Mouse (Mus musculus) A20 (cell line): ENCODE results near the gene Nbeal1.
"Not testable (repeated sequence)": the region's sequence is repeated elsewhere in the genome, so short reads cannot be mapped to it uniquely, and the experiment has no call there.

ENCODE experiments used
- DNase-seq: peaks from one replicate; pipeline ENCODE4 v3.0.0-alpha.2; 2011; ENCODE audit warnings: low read depth, low spot score

The Nbeal1 gene

GRCm38 (mm10) chr1:60179932-60180783 is at the start of gene Nbeal1:
TSS of gene Nbeal1 (plus strand) at chr1:60180599.
- peak; percentile 99 for DNase-seq

DNA sequence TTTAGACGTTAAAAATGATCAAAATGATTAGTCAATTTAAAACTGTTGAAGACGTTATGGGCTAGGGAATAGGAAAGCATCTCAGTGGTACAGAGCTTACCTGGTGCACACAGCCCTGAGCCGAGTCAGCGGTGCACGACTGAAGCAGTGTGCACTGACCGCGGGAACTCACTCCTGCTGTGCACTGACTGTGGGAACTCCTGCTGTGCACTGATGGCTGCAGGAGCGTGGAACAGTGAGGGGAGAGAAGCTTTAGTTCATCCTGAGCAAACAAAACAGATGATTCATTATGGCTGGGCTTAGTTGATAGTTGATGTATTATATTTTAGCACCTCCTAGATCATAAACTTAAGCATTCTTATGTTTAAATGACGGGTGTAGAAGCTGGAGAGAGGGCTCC is 43.1 kb upstream of the Nbeal1 start:
- peak; percentile 22 for DNase-seq

DNA sequence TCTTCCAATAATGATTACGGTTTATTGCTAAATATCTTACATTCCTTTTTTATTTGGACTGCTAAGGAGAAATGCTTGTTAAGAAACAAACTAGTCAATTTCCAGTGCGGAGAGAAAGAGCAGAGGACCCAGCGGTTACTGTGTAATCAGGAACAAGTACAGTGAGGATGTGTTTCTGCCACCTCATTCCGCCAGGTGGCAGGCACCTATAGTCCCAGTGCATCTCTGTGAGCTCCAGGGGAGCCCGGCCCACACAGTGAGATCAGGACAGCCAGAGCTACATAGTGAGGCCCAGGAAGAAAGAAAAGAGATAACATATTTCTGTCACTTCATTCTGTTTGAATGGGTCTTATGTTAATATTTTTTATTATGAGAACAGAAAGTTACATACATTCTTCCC is 27.7 kb upstream of the Nbeal1 start:
- DNase-seq = no peak

DNA sequence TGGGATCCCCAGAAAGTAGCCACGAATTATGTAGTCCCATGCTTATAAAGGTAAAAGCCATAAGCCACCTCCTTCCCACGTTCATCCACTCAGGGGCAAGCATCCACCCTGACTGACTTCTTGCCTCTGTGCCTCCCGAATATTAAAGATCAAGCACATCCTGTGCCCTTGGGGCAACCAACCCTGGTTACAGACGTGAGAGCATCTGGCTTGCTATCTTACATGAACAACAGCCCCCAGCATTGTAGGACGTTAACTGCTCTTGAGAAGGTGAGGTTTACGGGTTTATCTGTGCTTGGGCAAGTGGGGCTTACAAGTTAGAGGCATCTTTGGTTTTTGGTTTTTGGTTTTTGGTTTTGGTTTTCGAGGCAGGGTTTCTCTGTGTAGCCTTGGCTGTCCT is 23.7 kb upstream of the Nbeal1 start:
- DNase-seq = no peak

GRCm38 (mm10) chr1:60158411-60158810 is 22.0 kb upstream of the Nbeal1 start:
- peak; percentile 77 for DNase-seq

DNA sequence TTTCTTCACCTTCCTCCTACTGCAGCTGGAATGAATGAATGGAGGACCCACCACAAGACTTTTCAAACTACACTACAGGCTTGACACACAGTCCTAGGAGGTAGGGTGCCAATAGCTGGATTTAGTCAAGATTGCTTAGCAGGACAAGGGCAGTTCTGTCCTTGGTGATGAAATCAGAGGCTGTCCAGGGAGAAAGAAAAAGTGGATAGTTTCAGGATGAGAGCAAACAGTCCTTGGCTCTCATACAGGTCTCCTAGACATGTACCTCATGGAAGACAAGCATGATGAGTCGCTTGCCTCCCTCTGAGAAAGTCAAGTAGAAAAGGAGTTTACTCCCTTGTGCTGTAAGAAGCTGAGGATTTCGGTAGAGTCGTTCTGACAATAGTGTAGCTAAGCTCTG is 16.7 kb upstream of the Nbeal1 start:
- DNase-seq = no peak

DNA sequence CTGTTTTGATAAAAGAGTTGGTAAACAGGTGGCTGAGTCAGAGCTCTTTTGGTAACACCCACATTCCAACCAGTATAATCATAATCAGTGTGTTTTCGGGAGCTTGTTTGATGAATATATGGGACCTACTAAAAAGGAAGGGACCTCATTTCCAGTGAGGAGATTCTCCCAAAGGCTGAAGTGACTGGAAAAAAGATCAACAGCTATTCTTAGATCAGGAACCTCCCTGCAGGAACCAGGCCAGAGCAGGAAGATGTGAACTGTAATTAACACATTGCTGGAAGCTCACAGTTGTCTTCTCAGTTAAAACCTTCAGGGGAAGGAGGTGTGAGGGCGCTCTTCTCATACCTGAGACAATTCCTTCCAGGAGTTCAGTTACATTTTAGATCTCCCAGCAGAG is 10.8 kb upstream of the Nbeal1 start:
- no peak for DNase-seq

DNA sequence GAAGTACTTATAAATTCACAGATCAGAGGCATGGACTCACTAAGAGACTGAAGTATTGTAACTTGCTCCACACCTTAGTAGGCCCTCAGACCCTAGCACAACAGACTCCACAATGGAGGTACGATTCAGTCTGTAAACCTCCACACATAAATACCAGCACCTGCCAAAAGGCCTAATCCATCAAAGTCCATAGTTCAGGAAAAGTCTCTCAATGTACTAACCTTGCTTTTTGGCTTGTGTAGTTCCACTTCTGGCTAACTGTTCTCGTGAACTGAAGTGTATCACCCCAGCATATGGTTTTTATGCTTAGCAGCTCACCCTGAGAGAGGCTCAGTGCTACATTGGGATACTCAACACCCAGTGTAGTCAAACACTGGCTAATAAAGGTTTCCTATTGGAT is 10.1 kb upstream of the Nbeal1 start:
- no peak for DNase-seq

DNA sequence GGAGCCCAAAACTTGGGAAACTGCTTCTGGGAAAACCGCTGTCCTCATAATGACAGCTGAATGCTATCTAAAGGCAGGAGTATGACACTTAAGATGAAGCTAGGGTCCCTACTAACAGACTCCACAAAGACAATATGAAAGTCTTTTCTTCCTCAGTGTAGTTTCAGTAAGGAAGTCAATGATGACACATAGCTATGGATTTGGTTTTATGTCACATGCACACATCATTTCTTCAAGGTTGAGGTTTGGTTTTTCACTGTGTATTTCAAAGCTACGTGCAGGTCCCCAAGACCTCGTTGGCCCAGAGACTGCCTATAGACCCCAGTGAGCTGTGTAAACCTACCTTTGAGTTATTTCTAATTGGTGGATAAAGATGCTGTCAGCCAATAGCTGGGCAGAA is 7.3 kb upstream of the Nbeal1 start:
- no peak for DNase-seq

- DNase-seq = not testable (repeated sequence)
Measured at GRCm38 (mm10) chr1:60177814-60178213, 2.6 kb upstream of the Nbeal1 start.

DNA sequence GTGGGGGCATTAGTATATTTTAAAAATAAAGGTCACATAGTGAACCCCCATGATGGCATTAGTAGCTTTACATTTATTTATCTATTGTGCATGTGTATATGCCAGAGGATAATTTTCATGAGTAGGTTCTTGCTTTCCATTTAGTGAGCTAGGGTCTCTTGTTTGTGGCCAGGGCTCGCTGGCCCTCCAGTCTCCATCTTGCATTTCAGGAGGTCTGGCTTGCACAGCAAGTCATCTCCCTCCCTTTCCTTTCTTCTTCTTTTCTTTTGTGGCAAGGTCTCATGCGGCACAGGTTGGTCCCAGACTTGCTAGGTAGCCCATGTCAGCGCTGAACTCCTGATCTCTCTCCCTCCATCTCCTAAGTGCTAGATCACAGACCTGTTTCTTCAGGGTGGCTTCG is 1.0 kb upstream of the Nbeal1 start:
- no peak for DNase-seq

GRCm38 (mm10) chr1:60180784-60181221 is 404 bp downstream of the Nbeal1 start:
- peak; percentile 81 for DNase-seq

DNA sequence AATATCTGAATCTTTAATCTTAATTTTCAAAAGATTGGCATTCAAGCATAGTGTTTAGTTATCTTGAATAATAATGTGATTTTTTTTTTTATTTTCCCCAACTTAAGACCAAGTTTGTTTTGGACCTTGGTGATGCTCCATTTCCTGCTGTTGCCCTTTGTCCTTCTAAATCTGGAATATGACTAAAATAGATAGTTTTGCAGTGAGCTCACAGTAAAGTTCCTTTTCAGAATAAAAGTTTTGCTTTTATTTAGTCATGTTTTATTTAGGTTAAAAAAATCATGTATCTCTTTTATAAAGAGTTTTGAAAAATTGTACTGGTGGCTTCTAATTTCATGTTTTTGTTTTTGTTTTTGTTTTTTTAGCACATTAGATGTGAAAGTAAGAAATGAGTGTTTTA is 8.1 kb downstream of the Nbeal1 start:
- DNase-seq = no peak

- DNase-seq = no peak
Measured at GRCm38 (mm10) chr1:60196813-60197212, 16.4 kb downstream of the Nbeal1 start.

GRCm38 (mm10) chr1:60199006-60199405 is 18.6 kb downstream of the Nbeal1 start:
- no peak for DNase-seq

DNA sequence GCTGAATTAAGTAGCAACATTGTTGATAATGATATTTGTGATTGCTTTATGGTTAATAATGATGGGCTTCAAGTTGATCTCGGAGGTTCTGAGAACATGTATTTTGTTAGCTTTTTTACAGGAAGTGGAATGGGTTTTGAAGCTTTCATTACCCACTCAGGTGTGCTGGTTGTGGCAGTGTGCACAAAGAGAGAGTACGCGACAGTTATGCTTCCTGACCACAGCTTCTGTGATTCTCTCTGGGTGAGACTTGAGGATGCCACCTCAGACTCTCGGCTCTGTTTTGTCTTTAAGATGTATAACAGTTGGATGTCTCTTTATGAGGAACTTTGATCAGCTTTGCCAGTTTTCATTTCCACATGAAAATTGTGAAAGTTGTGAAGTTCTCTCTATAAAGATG is 55.9 kb downstream of the Nbeal1 start:
- no peak for DNase-seq

GRCm38 (mm10) chr1:60240430-60240829 is 60.0 kb downstream of the Nbeal1 start:
- peak; percentile 59 for DNase-seq

GRCm38 (mm10) chr1:60268113-60268512 is 87.7 kb downstream of the Nbeal1 start:
- no peak for DNase-seq

DNA sequence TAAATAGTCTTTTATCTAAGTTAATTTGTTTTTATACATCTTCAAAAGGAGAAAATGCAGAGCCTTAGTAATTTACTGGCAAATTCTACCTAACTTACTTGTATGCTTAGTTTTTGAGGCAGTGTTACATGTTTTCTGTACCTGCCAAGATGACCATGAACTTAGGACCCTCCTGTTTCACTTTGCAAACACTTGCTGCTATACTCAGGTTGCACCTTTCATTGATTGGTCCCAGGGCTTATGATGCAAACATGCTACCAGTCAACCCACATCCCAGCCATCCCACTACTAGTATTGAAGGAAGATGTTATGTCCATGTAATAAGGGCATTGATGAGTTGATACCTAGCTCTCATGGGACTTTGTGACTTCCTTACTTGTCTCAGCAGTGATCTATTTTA is 88.9 kb downstream of the Nbeal1 start:
- DNase-seq = no peak

- DNase-seq = peak; percentile 56
Measured at GRCm38 (mm10) chr1:60272471-60272870, 92.1 kb downstream of the Nbeal1 start.

DNA sequence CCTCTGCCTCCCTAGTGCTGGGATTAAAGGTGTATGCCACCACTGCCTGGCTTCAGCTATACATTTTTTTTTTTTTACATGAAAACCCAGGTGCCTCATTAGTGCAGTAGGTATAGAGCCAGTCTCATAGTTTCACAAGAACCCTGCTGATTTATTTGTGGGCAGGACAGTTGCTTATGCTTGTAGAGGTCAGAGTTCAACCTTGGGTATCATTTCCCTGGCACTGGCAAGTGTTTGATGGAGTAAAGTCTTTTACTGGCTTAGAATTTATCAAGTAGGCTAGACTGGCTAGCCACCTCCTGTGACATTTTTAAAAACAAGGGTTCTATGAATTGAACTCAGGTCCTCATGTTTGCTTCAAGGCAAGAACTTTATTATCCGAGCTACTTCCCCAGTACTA is 113.5 kb downstream of the Nbeal1 start:
- no peak for DNase-seq

DNA sequence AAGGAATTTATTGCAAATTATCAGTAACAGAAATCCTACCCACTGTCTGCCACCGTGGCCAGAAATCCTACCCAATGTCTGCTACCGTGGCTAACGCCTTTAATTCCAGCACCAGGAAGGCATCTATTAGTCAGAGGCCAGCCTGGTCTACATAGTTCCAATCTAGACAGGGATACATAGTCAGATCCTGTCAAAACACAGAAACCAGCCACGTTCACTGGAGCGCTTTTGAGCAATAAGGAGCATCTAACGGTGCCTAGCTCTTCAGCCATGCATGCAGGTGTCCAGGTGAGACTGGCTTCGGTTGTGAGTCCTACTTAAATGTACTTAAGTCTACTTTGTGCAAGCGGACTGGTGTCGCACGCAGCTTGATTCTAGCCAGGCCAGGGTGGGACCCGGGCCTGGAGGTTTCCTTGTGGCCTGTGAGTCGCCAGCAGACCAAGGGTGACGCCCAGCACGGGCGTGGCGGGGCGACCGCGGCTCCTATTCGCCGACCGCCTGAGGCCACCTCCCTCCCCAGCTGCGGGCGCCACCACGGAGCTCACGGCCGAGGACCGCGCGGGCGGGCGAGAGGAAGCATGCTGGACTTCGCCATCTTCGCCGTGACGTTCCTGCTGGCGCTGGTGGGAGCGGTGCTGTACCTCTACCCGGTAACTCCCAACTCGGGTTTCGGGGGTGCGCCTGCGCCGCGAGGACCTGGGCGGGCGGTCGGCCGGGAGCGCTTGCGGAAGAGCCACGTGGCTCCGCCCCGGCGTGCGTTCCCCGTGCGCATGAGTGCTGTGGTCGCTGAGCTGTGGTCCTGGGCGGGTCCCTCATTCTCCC is 162.6 kb downstream of the Nbeal1 start, which contains the start of gene Cyp20a1:
Gene Cyp20a1 (plus strand): TSS at position 516 of the 822 bp plus-strand sequence.
- DNase-seq = peak; percentile 94
